Mouse (Mus musculus) 3134 (cell line): ENCODE measurements around the gene Clps.

ENCODE experiments used
- DNase-seq: peaks from one replicate; pipeline ENCODE4 v3.0.0-alpha.2; 2011; ENCODE audit warnings: low spot score; ENCODE audit not compliant: insufficient read length; ENCODE audit errors: extremely low read depth

The Clps gene

GRCm38 (mm10) chr17:28520561-28520960 lies 40.0 kb downstream of the Clps start:
- no peak for DNase-seq

DNA sequence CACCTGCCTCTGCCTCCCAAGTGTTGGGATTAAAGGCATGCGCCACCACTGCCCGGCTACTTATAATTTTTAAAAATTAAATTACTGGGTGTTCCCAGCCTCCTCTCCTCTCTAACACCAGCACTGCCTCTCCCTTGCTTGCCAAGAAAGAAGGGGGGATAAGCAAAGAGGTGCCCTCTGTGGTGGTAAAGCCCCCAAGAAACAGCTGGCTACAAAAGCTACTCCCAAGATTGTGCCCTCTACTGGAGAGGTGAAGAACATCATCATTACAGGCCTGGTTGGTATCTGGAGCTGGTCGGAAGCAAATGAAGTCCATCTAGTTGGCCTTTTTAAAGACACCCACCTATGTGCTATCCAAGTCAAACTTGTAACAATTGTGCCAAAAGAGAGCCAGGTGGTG lies 40.7 kb downstream of the Clps start:
- DNase-seq = no peak

- peak; percentile 54 for DNase-seq
Observed at GRCm38 (mm10) chr17:28518615-28519071, 41.9 kb downstream of the Clps start.

DNA sequence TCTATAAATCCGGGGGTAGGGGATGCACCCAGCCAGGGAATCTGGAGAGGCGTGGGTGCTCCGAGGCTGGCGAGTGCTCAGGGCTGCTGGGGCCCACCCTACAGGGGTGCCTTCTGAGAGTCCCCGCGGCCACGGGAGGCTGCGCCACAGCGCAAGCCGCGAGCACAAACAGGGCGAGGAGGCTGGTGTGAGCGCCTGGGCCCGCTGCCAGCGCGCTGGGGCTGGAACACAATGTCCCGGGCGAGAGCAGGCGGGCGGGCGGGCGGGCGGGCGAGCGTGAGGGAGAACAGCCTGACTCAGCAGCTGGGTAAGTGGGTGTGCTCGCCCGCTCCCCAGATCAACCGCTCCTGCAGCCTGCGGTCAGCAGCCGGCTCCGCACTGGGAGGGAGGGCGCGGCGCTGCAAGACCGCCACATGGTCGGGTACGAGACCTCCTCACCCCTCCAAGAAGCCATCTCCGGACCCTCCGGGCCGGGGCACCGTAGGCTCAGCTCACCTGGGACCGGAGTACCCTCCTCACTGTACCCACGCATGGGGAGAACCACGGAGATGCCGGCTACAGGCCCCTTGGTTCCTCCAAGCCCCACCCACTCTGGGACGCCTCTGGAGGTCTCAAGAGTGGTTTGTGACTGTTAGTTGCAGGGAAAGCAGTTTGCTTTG lies 42.5 kb downstream of the Clps start:
- DNase-seq = peak; percentile 85

DNA sequence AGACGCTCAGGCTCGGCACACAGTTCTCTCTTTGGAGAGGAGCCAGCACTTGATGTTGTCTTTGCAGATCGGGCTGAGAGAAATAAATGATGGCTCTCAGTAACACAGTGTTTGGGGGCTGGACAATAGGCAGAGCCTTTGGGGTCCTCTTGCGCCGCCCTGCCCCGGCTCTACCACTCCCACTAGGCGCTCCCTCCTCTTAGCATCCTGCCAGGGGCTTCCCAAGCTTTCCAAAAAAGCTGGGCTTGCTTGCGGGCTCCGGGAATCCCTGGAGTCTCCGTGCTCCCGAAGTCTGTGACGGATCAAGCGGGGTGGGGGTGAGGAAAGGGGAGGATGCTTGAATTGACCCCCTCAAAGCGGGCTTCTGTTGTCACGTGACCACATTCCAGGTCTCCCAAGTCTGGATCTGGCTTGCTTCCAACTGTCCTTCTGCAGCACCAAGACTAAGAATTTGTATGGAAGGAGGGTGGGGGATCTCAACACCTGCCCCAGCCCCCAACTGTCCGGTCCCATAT lies 43.1 kb downstream of the Clps start, which contains the start of gene Fkbp5:
Fkbp5 (minus strand) TSS at position 87 of the 515 bp plus-strand sequence.
- DNase-seq = no peak

- no peak for DNase-seq
Observed at GRCm38 (mm10) chr17:28516881-28517280, 43.7 kb downstream of the Clps start.

DNA sequence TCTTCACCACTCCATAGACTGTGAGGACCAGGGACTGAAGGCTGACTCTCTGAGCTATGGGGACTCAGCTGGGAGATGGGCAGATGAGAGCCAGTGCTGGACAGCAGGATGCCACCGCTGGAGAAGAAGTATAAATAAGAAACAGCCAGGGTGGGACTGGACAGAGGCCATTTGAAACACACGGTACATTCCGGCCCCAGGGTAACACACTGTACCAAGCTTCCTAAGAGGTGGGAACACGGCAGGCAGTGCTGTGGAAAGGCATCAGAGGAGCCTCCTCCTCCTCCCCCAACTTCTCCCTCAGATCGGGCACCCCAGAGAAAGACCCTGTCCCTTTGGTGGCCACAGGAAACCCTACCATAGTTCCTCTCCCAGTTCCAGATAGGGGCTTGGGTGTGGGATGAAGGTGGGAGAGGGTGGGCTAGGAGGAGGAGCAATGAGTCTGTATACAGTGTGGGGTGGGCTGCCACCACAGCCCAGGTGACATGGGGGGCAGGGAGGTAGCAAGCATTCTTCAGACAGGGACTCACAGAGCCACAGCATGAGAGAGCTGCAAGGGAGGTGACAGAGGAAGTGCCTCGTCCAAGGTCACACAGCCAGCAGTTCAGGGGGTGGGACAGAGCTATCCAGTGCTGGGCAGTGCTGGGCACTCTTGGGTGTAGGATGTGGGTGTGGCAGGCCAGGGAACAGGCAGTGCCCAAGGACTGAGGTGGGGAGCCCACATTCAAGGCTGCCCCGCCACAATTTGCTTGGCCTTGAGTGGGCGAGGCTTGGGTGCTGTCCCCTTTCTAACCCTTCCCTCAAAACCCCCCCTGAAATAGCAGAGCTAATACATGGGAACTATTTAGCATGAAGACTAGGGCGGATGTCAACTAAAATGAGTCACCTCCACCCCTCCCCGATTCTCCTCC lies 44.9 kb downstream of the Clps start:
- DNase-seq = peak; percentile 72

DNA sequence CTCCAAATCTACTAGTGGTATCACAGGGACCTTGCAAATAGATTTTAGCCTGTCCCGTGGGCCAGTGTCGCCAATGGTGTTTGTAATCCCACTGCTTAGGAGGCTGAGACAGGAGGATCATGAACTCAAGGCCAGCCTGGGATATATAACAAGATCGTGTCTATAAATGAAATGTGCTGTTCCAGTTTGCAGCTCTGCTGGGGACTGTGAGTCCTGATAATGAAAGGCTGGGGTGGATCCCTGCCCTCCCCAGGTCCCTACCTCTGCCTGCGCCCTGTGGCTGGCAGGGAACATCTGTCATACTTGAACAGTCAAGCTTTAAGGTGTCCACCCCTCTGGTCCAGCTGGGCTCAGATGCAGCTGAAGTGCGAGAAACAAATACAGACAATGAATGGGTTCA lies 46.0 kb downstream of the Clps start:
- DNase-seq = no peak

GRCm38 (mm10) chr17:28513844-28514243 lies 46.7 kb downstream of the Clps start:
- no peak for DNase-seq

DNA sequence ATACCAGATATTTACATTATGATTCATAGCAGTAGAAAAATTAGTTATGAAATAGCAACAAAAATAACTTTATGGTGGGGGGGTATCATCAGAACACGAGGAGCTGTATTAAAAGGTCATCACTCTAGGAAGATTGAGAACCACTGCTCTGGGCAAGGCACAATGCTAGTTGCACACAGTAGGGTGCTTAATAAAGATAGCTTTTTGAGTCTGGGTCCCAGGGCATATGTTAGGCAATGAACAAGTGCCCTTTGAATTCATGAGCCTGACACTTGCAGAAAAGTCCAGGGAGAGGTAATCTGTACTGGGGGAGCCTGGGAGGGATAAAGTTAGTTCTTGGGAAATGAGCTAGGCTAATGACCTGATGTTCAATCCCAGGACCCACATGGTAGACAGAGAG lies 47.2 kb downstream of the Clps start:
- DNase-seq = no peak

DNA sequence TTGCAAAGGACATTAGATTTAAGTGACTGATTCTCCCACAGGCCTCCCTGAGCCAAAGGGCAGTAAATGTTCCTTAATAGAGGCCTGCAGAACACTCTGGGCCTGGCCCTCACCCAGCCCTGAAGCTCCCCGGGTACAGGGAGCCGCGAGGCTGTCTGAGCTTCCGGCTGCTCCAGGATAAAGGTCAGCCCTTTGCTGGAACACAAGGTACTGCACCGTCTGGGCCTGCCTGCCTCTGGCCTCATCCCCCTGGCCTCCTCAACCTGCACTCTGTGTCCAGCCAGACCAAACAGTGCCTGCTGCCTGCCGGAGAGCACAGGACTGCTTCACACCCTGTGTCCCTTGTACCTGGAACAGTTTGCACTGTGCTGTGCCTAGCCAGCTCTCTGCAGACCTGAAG lies 47.9 kb downstream of the Clps start:
- peak; percentile 66 for DNase-seq

DNA sequence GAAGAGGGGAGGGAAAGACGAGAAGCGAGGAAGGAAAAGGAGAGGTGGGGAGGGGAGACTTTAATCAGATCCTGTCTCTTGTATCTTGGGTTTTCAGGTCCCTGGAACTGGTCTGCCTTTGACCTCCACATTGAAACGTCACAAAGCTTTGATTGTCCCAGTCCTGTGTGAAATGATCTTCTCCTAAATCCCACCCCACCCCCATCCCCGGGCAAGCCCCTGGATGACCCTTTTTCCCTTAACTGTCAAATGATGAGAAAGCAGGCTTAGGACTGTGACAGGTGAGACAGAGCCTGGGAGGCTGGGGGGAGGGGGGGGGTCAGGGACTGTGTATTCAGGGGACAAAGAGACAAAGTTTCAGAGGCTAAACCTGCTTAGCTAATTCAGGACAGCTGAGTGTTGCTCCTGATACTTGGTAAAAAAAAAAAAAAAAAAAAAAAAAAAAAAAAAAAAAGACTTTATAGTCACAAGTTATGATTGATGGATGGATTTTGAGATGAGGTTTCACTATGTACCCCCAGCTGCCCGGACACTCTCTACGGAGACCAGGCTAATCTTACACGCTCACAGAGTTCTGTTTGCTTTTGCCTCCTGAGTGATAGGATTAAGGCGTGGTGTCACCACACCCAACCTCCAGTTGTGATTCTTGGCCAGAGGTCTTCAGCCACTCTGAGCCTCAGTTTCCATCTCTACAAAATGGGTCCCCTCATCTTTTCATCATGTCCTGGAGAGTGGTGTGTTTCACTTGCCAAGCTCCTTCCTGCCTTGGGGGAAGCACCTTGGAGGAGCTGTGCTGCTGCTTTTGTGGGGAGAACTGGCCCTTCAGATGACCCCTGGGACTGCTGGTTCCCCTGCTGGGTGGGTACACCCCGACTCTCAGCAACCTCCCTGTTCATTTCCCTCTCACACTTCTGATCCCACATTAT lies 48.7 kb downstream of the Clps start:
- no peak for DNase-seq

GRCm38 (mm10) chr17:28510445-28511342 lies 49.9 kb downstream of the Clps start:
- no peak for DNase-seq
